Mouse (Mus musculus) erythroblast, embryonic 14.5 days (primary cell): ENCODE measurements around the gene Hagh.

Experiments used
- GATA1 ChIP-seq: IDR thresholded peaks from 2 replicates; pipeline ENCODE4 v1.6.1; 2012; ENCODE audit warnings: low read length, inconsistent platforms, mixed read lengths
- TAL1 ChIP-seq: IDR thresholded peaks from 3 replicates; pipeline ENCODE4 v1.6.1; 2012; ENCODE audit warnings: low read length, inconsistent platforms, mixed read lengths

GRCm38 (mm10) chr17:24894995-24895547, 55.1 kb downstream of the Hagh start, which contains the start of the genes Eme2 and Mrps34:
- TF ChIP-seq TAL1 (no peak), GATA1 (no peak)
